Mouse (Mus musculus): Measurements from ENCODE around the gene Ctbp2.
"Not testable (repeated sequence)": the region's sequence is repeated elsewhere in the genome, so short reads cannot be mapped to it uniquely, and the experiment has no call there.

Ctbp2 gene

GRCm38 (mm10) chr7:133120221-133120751 is 3.9 kb downstream of the Ctbp2 start:
- DNase-seq (ENCODE audit: low spot score in 2 of 2): no peak

GRCm38 (mm10) chr7:133117815-133118214 is 6.3 kb downstream of the Ctbp2 start:
- DNase-seq (ENCODE audit: low spot score in 2 of 2): no peak

GRCm38 (mm10) chr7:133116542-133116941 is 7.6 kb downstream of the Ctbp2 start:
- no peak for DNase-seq (ENCODE audit: low spot score in 2 of 2)

- DNase-seq (ENCODE audit: low spot score in 2 of 2): no peak
Measured at GRCm38 (mm10) chr7:133115886-133116285, 8.3 kb downstream of the Ctbp2 start.

- DNase-seq (ENCODE audit: low spot score in 2 of 2): no peak
Measured at GRCm38 (mm10) chr7:133114847-133115470, 9.2 kb downstream of the Ctbp2 start.

GRCm38 (mm10) chr7:133113185-133113895 is 10.8 kb downstream of the Ctbp2 start:
- no peak for DNase-seq (ENCODE audit: low spot score in 2 of 2)

- no peak for DNase-seq (ENCODE audit: low spot score in 2 of 2)
Measured at GRCm38 (mm10) chr7:133112351-133112831, 11.8 kb downstream of the Ctbp2 start.

GRCm38 (mm10) chr7:133109442-133109841 is 14.7 kb downstream of the Ctbp2 start:
- no peak for DNase-seq (ENCODE audit: low spot score in 2 of 2)

GRCm38 (mm10) chr7:133108695-133109094 is 15.5 kb downstream of the Ctbp2 start:
- no peak for DNase-seq (ENCODE audit: low spot score in 2 of 2)

GRCm38 (mm10) chr7:133102578-133102977 is 21.6 kb downstream of the Ctbp2 start:
- DNase-seq (ENCODE audit: low spot score in 2 of 2): no peak

GRCm38 (mm10) chr7:133101070-133101469 is 23.1 kb downstream of the Ctbp2 start:
- DNase-seq (ENCODE audit: low spot score in 2 of 2): no peak

- no peak for DNase-seq (ENCODE audit: low spot score in 2 of 2)
Measured at GRCm38 (mm10) chr7:133100178-133100577, 24.0 kb downstream of the Ctbp2 start.

- DNase-seq (ENCODE audit: low spot score in 2 of 2): no peak
Measured at GRCm38 (mm10) chr7:133099266-133099665, 24.9 kb downstream of the Ctbp2 start.

- no peak for DNase-seq (ENCODE audit: low spot score in 2 of 2)
Measured at GRCm38 (mm10) chr7:133098118-133098793, 25.9 kb downstream of the Ctbp2 start.

- not testable (repeated sequence) for DNase-seq (ENCODE audit: low spot score in 2 of 2)
Measured at GRCm38 (mm10) chr7:133095610-133096009, 28.5 kb downstream of the Ctbp2 start.

GRCm38 (mm10) chr7:133094711-133095495 is 29.3 kb downstream of the Ctbp2 start:
- no peak for DNase-seq (ENCODE audit: low spot score in 2 of 2)

GRCm38 (mm10) chr7:133094161-133094560 is 30.0 kb downstream of the Ctbp2 start:
- DNase-seq (ENCODE audit: low spot score in 2 of 2): no peak

GRCm38 (mm10) chr7:133093731-133094130 is 30.4 kb downstream of the Ctbp2 start:
- DNase-seq (ENCODE audit: low spot score in 2 of 2): no peak

GRCm38 (mm10) chr7:133090641-133091040 is 33.5 kb downstream of the Ctbp2 start:
- DNase-seq (ENCODE audit: low spot score in 2 of 2): no peak

- no peak for DNase-seq (ENCODE audit: low spot score in 2 of 2)
Measured at GRCm38 (mm10) chr7:133089621-133090260, 34.4 kb downstream of the Ctbp2 start.

GRCm38 (mm10) chr7:133088830-133089261 is 35.3 kb downstream of the Ctbp2 start:
- DNase-seq (ENCODE audit: low spot score in 2 of 2): peak; percentile 42 to 63
